Mouse (Mus musculus): ENCODE measurements around the gene Psen1. TPM values are rescaled to one million over a fixed set of nuclear protein-coding genes. Genes with fewer than 3 reads are reported as not detected.

The Psen1 gene
- polyA plus RNA-seq, 1 experiment from 2014 or later: 67.4 TPM

DNA sequence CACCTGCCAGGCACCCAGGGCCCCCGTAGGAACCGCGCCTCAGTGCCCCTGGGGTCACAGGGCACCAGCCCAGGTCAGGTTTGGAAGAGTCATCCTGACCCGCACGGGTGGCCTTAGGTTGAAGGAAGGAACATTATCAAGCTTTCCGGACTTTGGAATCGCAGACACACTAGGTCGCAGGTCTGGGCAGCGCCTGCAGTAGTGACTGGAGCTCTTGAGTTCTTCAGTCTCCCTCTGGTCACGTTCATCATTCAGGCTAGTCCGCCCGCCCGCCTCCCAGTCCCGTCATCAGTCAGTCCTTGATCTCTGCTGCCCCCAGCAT, 76.1 kb downstream of the Psen1 start:
- H3K9me3 ChIP-seq: no peaks in the 10 kb centered on the region
- no peaks in the 10 kb centered on the region for H3K27me3 ChIP-seq
- H3K9ac ChIP-seq (replicated peaks): peak overlapping the region; percentile 34; the same call in 1 of the 2 replicates
- H3K4me1 ChIP-seq: peaks cover 18% of the 10 kb centered on the region
- no peak overlapping the region for H3K27ac ChIP-seq (replicated peaks)
- H3K4me3 ChIP-seq: peak overlapping the region; percentile 34
- no peaks in the 10 kb centered on the region for H3K36me3 ChIP-seq
- ATAC-seq (replicated peaks): 0 out of 2 replicates have a peak, but pooled peaks have one; percentile 19
- WGBS: 17% methylated on average over 14 of the region's 14 CpGs
- peak overlapping the region; percentile 66 for H3K4me2 ChIP-seq (replicated peaks)

DNA sequence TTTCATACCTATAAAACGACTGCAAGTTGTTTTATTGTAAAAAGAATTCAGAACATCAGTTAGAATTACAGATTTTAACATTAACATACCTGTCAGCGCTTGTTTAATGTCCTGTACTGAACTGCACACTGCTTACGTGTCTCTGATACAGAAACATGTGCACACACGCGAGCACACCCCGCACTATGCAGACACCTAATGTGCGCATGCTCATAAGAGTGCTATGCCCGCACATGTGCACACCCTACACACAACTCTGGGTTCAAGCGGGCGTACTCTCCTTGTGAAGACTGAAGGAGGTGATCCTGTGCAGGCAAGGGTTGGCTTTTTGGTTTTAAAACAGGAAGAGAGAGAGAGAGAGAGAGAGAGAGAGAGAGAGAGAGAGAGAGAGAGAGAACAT, 76.6 kb downstream of the Psen1 start:
- no peak for ATAC-seq (replicated peaks)

DNA sequence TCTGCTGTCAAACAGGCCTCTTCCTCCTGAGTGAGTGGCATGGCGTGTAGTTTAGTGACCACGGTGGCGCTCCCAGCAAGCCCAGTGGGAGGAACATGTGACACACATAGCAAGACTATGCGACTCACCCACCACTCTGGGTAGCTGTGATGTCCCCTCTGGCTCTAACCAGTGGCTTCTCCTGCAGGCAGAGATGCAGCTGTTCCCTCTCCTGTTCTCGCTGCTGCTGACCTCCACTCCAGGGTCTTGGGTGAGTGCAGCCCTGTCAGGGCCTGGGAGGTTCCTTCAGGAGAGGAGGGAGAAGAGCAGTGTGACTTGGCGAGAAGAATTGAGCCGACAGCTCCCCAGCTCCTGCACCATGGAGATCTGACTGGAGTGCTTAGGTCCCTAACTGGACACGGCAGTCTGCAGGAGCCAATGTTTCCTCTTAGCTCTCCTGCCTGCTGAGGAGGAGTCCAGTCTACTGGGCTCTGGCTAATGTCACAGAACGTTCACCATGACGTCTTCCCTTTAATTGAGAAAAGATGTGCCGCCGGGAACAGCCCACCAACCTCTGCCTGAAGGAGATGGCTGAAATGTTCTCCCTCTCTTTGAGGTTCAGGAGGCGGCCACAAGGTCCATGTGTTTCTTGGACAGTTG, 78.1 kb downstream of the Psen1 start:
- Histone ChIP-seq H3K4me3 (no peak overlapping the region), H3K27ac (replicated peaks) (no peak overlapping the region), H3K9ac (replicated peaks) (no peak overlapping the region), H3K36me3 (no peaks in the 10 kb centered on the region), H3K27me3 (no peaks in the 10 kb centered on the region), H3K4me1 (peaks cover 28% of the 10 kb centered on the region), H3K4me2 (replicated peaks) (no peak overlapping the region), H3K9me3 (no peaks in the 10 kb centered on the region)
- ATAC-seq (replicated peaks): no peak
- 90% methylated on average over 13 of the region's 13 CpGs for WGBS

More for the DNA sequence above, 76.6 kb downstream of the Psen1 start:
- no peaks in the 10 kb centered on the region for H3K9me3 ChIP-seq
- whole genome bisulfite sequencing: 83% methylated on average over 10 of the region's 10 CpGs
- 0 out of 2 replicates have a peak overlapping the region, but pooled peaks have one; percentile 66 for H3K4me2 ChIP-seq (replicated peaks)
- H3K9ac ChIP-seq (replicated peaks): no peak overlapping the region
- H3K4me3 ChIP-seq: no peak overlapping the region
- H3K27ac ChIP-seq (replicated peaks): no peak overlapping the region
- H3K4me1 ChIP-seq: peaks cover 18% of the 10 kb centered on the region
- no peaks in the 10 kb centered on the region for H3K36me3 ChIP-seq
- no peaks in the 10 kb centered on the region for H3K27me3 ChIP-seq

DNA sequence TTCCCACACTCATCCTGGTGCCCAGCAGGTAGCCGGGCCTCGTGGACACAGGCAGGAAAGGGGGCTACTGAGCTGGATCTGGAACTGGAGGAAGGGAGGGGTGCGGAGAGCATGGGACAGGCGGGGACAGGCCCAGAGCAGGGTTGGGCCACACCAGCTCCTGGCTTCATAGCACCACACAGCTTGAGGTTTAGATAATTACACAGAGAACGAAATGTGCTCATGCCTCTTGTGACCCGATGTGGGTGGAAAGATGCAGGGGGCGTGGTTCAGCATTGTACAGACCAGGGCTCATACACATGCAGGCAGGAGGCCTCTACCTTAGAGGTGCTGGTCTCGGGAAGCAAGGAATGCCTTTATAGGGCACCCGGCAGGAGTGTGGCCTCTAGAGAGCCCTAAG, 79.9 kb downstream of the Psen1 start:
- H3K9me3 ChIP-seq: no peaks in the 10 kb centered on the region
- H3K9ac ChIP-seq (replicated peaks): no peak overlapping the region
- H3K36me3 ChIP-seq: no peaks in the 10 kb centered on the region
- no peak overlapping the region for H3K4me2 ChIP-seq (replicated peaks)
- no peak overlapping the region for H3K4me3 ChIP-seq
- no peaks in the 10 kb centered on the region for H3K27me3 ChIP-seq
- H3K4me1 ChIP-seq: peaks cover 25% of the 10 kb centered on the region
- 60% methylated on average over 9 of the region's 9 CpGs for WGBS
- H3K27ac ChIP-seq (replicated peaks): no peak overlapping the region
- no peak for ATAC-seq (replicated peaks)

DNA sequence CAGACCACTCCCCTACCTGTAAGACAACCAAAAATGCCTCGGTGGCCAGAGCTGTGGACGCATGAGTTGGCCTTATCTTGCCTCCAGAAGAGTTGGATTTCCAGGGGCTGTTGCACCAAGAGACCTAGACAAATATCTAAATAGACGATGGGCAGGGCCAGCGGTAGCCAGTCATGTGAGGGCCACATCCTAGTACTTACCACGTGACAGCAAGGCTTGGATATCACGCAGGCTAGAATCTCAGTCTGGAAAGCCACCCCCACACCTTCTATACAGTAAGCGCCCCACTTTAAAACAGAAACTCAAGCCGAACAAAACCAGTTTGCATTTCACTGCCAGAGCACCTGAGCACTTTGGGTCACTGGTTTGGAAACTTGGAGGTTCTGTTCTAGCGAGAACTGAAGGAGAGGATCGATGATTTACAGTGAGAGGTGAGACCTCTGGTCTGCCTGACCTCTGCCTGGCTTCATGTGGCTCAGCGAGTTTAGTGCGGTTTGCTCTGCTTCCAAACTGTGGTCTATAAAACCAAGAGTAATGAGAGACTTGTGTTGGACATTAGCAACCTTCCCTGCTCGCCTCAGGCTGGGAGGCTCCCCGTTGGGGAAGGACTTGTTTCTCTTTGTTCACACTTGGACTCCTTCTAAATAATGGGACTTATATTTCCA, 80.4 kb downstream of the Psen1 start:
- peaks cover 20% of the 10 kb centered on the region for H3K4me1 ChIP-seq
- no peaks in the 10 kb centered on the region for H3K9me3 ChIP-seq
- H3K27ac ChIP-seq (replicated peaks): no peak overlapping the region
- no peak overlapping the region for H3K4me3 ChIP-seq
- no peak overlapping the region for H3K4me2 ChIP-seq (replicated peaks)
- ATAC-seq (replicated peaks): no peak
- WGBS: 87% methylated on average over 14 of the region's 14 CpGs
- H3K27me3 ChIP-seq: no peaks in the 10 kb centered on the region
- H3K36me3 ChIP-seq: no peaks in the 10 kb centered on the region
- H3K9ac ChIP-seq (replicated peaks): no peak overlapping the region

DNA sequence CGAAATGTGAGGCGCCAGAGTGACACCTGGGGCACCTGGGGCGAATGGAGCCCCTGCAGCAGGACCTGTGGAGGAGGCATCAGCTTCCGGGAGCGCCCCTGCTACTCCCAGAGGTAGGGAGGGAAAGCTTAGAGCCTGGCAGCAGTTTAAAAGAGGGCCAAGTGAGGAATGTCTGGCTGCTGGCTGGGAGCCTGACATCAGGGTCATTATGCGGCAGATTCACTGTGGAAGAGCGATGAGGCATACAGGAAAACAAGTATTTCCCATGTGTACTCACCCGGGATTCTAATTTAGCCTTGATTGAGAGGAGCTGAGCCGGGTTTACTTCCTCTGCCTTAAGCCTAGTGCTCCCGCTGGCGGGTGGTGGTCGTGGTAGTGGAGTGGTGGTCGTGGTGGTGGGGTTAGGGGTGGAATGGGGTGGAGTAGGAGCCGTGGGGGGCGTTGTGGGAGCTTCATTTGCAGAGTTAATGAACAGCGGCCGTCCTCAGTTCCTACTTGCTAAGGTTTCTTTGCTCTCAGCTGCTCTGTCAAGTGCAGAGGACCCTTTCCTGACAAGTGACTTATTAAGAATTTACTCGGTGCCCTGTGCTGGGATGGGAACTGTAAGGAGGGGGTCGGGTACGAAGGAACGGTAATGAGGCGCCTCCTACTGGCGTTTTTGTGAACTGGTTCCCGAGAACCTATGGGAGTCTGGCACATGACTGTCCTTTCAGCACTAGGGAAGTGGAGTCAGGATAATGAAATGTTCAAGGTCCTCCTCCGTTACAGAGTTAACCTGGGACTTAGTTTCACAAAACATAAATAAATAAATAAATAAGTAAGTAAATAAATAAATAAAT, 82.7 kb downstream of the Psen1 start:
- H3K9me3 ChIP-seq: no peaks in the 10 kb centered on the region
- no peak overlapping the region for H3K4me3 ChIP-seq
- whole genome bisulfite sequencing: 4% methylated on average over 25 of the region's 25 CpGs
- peaks cover 11% of the 10 kb centered on the region for H3K4me1 ChIP-seq
- H3K27me3 ChIP-seq: no peaks in the 10 kb centered on the region
- H3K9ac ChIP-seq (replicated peaks): no peak overlapping the region
- ATAC-seq (replicated peaks): peak; percentile 56
- H3K4me2 ChIP-seq (replicated peaks): peak overlapping the region; percentile 25; the same call in 1 of the 2 replicates
- no peaks in the 10 kb centered on the region for H3K36me3 ChIP-seq
- H3K27ac ChIP-seq (replicated peaks): no peak overlapping the region

DNA sequence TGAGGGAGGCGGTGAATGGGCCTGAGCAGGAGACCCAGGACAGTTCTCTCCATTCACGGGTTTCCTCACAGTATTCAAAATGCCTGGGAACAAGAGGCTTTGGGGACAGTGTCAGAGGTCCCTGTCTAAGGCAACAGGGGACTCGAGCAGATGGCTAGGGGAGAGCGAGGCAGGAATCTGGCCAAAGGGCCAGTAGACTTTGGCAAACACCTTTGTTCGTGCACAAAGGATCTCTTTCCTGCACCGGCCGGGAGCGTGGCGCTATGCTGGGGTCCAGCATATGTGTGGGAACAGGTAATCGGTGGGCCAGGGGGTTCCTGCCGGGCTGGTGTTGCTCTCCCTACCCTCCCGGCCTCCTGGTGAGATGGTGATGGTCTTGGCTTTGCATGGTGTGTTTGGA, 87.7 kb downstream of the Psen1 start:
- Histone ChIP-seq H3K27ac (replicated peaks) (no peak overlapping the region), H3K36me3 (no peaks in the 10 kb centered on the region), H3K9me3 (no peaks in the 10 kb centered on the region), H3K4me3 (no peak overlapping the region), H3K4me2 (replicated peaks) (no peak overlapping the region), H3K9ac (replicated peaks) (no peak overlapping the region), H3K4me1 (peaks cover 3% of the 10 kb centered on the region), H3K27me3 (no peaks in the 10 kb centered on the region)
- WGBS: 55% methylated on average over 12 of the region's 12 CpGs
- ATAC-seq (replicated peaks): no peak

DNA sequence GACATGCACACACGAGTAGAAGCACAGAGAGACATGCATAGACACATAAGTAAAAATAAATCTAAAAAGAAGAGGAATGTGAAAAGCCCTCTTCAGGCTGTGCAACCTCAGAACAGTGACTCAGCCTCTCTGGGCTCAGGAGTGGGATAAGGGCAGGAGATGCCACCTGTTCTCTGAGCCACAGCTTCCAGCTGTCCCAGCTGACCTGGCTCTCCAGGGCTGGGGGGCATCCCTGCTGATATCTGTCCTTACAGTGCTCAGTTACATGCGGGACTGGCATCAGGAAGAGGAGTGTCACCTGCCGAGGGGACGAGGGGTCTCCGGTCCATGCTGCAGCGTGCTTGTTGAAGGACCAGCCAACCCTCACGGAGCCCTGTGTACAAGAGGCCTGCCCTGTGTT, 88.8 kb downstream of the Psen1 start:
- Histone ChIP-seq H3K9ac (replicated peaks) (no peak overlapping the region), H3K4me1 (no peaks in the 10 kb centered on the region), H3K4me3 (no peak overlapping the region), H3K27me3 (no peaks in the 10 kb centered on the region), H3K4me2 (replicated peaks) (no peak overlapping the region), H3K27ac (replicated peaks) (no peak overlapping the region), H3K36me3 (no peaks in the 10 kb centered on the region), H3K9me3 (no peaks in the 10 kb centered on the region)
- no peak for ATAC-seq (replicated peaks)
- 87% methylated on average over 7 of the region's 7 CpGs for WGBS

DNA sequence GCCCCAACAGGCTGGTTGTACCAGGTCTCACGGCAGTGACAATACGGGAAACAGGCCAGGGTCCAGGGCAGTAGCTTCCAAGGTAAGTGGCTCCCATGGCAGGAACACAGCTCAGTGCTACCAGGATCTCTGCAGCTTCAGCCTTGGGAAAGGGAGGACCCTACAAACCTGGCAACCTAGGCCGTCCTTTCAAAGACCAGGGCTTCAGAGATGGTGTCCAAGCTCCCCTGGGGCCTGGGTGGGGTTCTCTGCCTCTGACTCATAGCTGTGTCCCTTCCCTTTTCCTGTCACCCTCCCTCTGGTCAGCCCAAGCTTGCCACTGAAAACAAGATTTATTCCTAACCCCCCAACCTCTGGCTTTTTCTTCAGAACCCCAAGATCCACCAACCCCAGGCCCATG, 92.2 kb downstream of the Psen1 start:
- Histone ChIP-seq H3K27me3 (no peaks in the 10 kb centered on the region), H3K4me1 (peaks cover 2% of the 10 kb centered on the region; the same call in 1 of the 2 replicates), H3K9me3 (no peaks in the 10 kb centered on the region), H3K27ac (replicated peaks) (no peak overlapping the region), H3K36me3 (no peaks in the 10 kb centered on the region), H3K4me2 (replicated peaks) (no peak overlapping the region), H3K4me3 (no peak overlapping the region), H3K9ac (replicated peaks) (no peak overlapping the region)
- 85% methylated on average over 3 of the region's 3 CpGs for WGBS
- no peak for ATAC-seq (replicated peaks)

DNA sequence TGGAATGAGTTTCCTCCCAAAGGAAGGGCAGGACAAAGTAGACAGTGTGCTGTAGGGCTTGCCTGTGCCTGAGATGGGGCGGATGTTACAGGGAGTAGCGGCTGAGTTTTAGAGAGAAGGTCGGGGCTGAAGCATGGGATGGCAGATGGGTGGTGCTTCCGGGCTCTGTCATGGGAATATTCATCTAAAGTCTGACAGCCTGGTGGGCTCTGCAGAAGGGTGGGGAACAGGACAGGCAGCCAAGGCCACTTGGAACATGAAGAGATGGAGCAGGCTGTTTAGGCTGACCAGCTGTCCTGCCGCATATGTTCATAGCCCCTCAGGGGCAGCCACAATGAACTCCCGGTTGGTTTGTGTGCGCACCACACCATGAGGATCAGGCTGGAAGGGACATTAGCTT, 93.3 kb downstream of the Psen1 start:
- H3K4me3 ChIP-seq: no peak overlapping the region
- no peak for ATAC-seq (replicated peaks)
- H3K36me3 ChIP-seq: no peaks in the 10 kb centered on the region
- H3K9me3 ChIP-seq: no peaks in the 10 kb centered on the region
- peaks cover 5% of the 10 kb centered on the region; the same call in 1 of the 2 replicates for H3K4me1 ChIP-seq
- no peak overlapping the region for H3K4me2 ChIP-seq (replicated peaks)
- 75% methylated on average over 7 of the region's 7 CpGs for WGBS
- H3K27me3 ChIP-seq: no peaks in the 10 kb centered on the region
- H3K9ac ChIP-seq (replicated peaks): no peak overlapping the region
- H3K27ac ChIP-seq (replicated peaks): no peak overlapping the region

DNA sequence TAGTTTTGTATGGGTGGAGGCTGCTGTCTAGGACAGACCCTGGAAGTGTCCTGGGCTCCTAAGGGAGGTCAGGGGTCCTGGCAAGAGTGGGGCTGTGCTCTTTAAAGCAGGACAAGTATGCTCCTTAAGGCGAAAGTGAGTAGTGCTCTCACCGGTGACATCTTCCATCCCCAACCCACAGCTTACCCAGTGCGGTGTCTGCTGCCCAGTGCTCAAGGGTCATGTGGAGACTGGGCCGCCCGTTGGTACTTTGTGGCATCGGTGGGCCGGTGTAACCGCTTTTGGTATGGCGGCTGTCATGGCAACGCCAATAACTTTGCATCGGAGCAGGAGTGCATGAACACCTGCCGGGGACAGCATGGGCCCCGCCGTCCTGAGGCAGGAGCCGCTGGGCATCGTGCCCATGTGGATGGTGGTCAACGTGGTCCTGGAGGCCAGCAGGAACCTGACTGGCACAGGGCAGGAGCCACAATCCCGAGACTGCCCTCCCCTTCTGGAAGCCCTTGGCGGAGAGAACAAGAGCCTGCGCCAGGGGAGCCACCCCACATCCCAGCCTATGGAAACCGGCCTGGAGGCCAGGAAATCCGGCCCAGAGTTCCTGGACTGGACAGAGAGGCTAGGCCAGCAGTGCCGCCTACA, 93.8 kb downstream of the Psen1 start:
- no peak overlapping the region for H3K4me2 ChIP-seq (replicated peaks)
- no peak overlapping the region for H3K4me3 ChIP-seq
- no peaks in the 10 kb centered on the region for H3K36me3 ChIP-seq
- WGBS: 71% methylated on average over 23 of the region's 23 CpGs
- no peak overlapping the region for H3K9ac ChIP-seq (replicated peaks)
- no peaks in the 10 kb centered on the region for H3K9me3 ChIP-seq
- peaks cover 5% of the 10 kb centered on the region; the same call in 1 of the 2 replicates for H3K4me1 ChIP-seq
- H3K27ac ChIP-seq (replicated peaks): no peak overlapping the region
- no peaks in the 10 kb centered on the region for H3K27me3 ChIP-seq
- ATAC-seq (replicated peaks): no peak

DNA sequence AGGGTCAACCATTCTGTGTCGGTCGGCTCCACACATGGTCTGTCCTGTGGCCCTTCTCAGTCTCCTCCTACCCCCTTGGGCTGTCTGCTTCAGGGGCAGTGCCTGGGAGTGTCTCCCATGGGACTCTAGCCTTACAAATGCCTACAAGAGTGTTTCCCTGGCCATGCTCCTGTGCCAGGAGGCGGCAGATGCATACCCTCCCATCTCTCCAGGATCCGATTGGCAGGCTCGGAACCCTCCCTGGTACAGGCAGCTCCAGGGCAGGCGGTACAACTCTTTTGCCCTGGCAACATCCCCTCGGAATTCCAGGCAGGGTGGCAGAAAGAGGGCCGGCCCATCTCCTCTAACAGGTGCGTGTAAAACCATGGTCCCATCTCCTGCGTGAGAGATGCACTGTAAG, 94.7 kb downstream of the Psen1 start:
- no peak overlapping the region for H3K4me3 ChIP-seq
- no peaks in the 10 kb centered on the region for H3K36me3 ChIP-seq
- no peak overlapping the region for H3K9ac ChIP-seq (replicated peaks)
- no peak for ATAC-seq (replicated peaks)
- no peak overlapping the region for H3K27ac ChIP-seq (replicated peaks)
- no peak overlapping the region for H3K4me2 ChIP-seq (replicated peaks)
- 88% methylated on average over 10 of the region's 10 CpGs for WGBS
- no peaks in the 10 kb centered on the region for H3K27me3 ChIP-seq
- H3K4me1 ChIP-seq: peaks cover 5% of the 10 kb centered on the region; the same call in 1 of the 2 replicates
- no peaks in the 10 kb centered on the region for H3K9me3 ChIP-seq

Data from forebrain, embryonic 15.5 days (tissue).